Comparison of ENCODE assay signal across 14 mouse cellular contexts in the genomic region with DNA sequence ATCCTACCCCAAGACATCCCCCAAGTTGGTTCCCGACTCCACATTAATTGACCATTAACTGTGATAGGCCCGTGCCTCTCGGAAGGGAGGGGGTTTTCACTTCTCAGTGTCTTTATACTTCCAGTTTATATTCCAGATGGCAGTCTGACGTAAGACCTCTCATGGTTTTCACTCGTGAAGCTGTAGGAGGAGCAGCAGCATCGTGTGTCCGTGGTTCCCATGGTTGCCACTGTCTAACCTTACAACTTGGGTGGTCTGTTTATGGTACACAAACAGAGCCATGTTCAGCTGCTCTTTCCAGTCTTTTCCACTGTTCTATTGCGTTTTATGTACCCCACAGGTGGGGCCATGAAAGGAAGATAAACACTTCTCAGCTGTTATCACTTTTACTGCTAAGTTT. TPM values are rescaled to one million over a fixed set of nuclear protein-coding genes. Genes with fewer than 3 reads are reported as not detected.
DNase-seq lines count a peak whose midpoint lies in the region; ATAC-seq lines count a peak whose summit lies in the region.
"Had no signal": no experiment of that assay in that cellular context is flagged by ENCODE, and none has a peak within 500 bp of the region (broad histone marks: within the 10 kb centered on the region; RNA-seq: fewer than 3 reads in every experiment).

No protein-coding gene starts in this region.

- H3K27me3 ChIP-seq in kidney, embryonic 16.5 days (ENCODE audit: insufficient read depth, low read length): no peaks in the 10 kb centered on the region; the same call in 1 of the 2 replicates
- H3K27me3 ChIP-seq in neural tube, embryonic 12.5 days (replicated peaks): no peaks in the 10 kb centered on the region
- no peaks in the 10 kb centered on the region for H3K27me3 ChIP-seq in neural tube, embryonic 15.5 days (replicated peaks)

- no peaks in the 10 kb centered on the region for H3K36me3 ChIP-seq in kidney, embryonic 16.5 days (ENCODE audit: insufficient read depth, low read length)
- no peaks in the 10 kb centered on the region for H3K36me3 ChIP-seq in neural tube, embryonic 12.5 days
- no peaks in the 10 kb centered on the region for H3K36me3 ChIP-seq in neural tube, embryonic 15.5 days

- no peak overlapping the region for H3K4me3 ChIP-seq in kidney, embryonic 16.5 days (ENCODE audit: low read length)
- H3K4me3 ChIP-seq in neural tube, embryonic 12.5 days: no peak overlapping the region
- no peak overlapping the region for H3K4me3 ChIP-seq in neural tube, embryonic 15.5 days (replicated peaks)
- H3K4me3 ChIP-seq: erythroblast, embryonic 14.5 days had no signal

- H3K4me2 ChIP-seq in kidney, embryonic 16.5 days (replicated peaks; ENCODE audit: low read depth, low read length): no peak overlapping the region
- H3K4me2 ChIP-seq in neural tube, embryonic 12.5 days (replicated peaks): no peak overlapping the region
- H3K4me2 ChIP-seq in neural tube, embryonic 15.5 days: no peak overlapping the region

- no peak overlapping the region for H3K27ac ChIP-seq in kidney, embryonic 16.5 days (ENCODE audit: low read length)
- H3K27ac ChIP-seq in neural tube, embryonic 12.5 days: no peak overlapping the region
- H3K27ac ChIP-seq in neural tube, embryonic 15.5 days (replicated peaks): no peak overlapping the region

- H3K9ac ChIP-seq in kidney, embryonic 16.5 days (replicated peaks; ENCODE audit: low read length): no peak overlapping the region
- H3K9ac ChIP-seq in neural tube, embryonic 12.5 days: no peak overlapping the region
- H3K9ac ChIP-seq in neural tube, embryonic 15.5 days (replicated peaks): no peak overlapping the region

- H3K9me3 ChIP-seq in kidney, embryonic 16.5 days (ENCODE audit: low read length): no peaks in the 10 kb centered on the region
- H3K9me3 ChIP-seq in neural tube, embryonic 12.5 days: no peaks in the 10 kb centered on the region
- H3K9me3 ChIP-seq in neural tube, embryonic 15.5 days (replicated peaks): no peaks in the 10 kb centered on the region

- WGBS in kidney, embryonic 16.5 days: 28% methylated on average over 8 of the region's 8 CpGs
- 28% methylated on average over 8 of the region's 8 CpGs for WGBS in neural tube, embryonic 12.5 days
- 33% methylated on average over 8 of the region's 8 CpGs for WGBS in neural tube, embryonic 15.5 days

- 0 out of 2 replicates have a peak, but pooled peaks cover 12% of the 10 kb centered on the region for H3K4me1 ChIP-seq in kidney, embryonic 16.5 days (ENCODE audit: insufficient read depth, low read length)
- H3K4me1 ChIP-seq in neural tube, embryonic 12.5 days: peaks cover 15% of the 10 kb centered on the region
- H3K4me1 ChIP-seq in neural tube, embryonic 15.5 days: peaks cover 18% of the 10 kb centered on the region

- DNase-seq in embryo, embryonic 10 days (ENCODE audit: low spot score): peak; percentile 62
- DNase-seq in embryo, embryonic 9.5 days (ENCODE audit: extremely low spot score): no peak
- DNase-seq in kidney, postnatal 10 days: no peak
- DNase-seq in retina, postnatal 1 day: peak; percentile 79
- no peak for DNase-seq in cerebellum, postnatal 10 days
- DNase-seq: adrenal gland, postnatal 14 days; cerebellum, postnatal 36 days; gastrocnemius, postnatal 10 days; kidney, adult 9 months; thymus, adult 18-20 months had no signal

- ATAC-seq in kidney, embryonic 16.5 days (ENCODE audit: low FRiP score, low TSS enrichment): peak; percentile 56; the same call in 1 of the 2 replicates
- peak; percentile 61; the same call in 1 of the 2 replicates for ATAC-seq in neural tube, embryonic 12.5 days (ENCODE audit: low FRiP score, low read depth)
- ATAC-seq in neural tube, embryonic 15.5 days (ENCODE audit: low FRiP score): no peak

RNA-seq across cellular contexts. Expression of a gene that starts 33.5 kb away (rescaled TPM):
- polyA plus RNA-seq in kidney, embryonic 16.5 days (2015; fragmentation: Nextera tagmentation; extraction: Ambion mirVana): 0.96 and 1.1 TPM in 2 replicates
- 0.56 and 0.57 TPM in 2 replicates for polyA plus RNA-seq in neural tube, embryonic 12.5 days (2016; fragmentation: Nextera tagmentation; extraction: Ambion mirVana)
- 0.87 and 0.89 TPM in 2 replicates for polyA plus RNA-seq in neural tube, embryonic 15.5 days (2015; fragmentation: Nextera tagmentation; extraction: Ambion mirVana)
- polyA plus RNA-seq: erythroblast, embryonic 14.5 days had no signal

Comparison
In these comparisons a context has a peak if more than half of its experiments do, and no peak if none do; other contexts are left out.
1. DNase-seq: peak in embryo, embryonic 10 days (single experiment) and retina, postnatal 1 day (single experiment); none in embryo, embryonic 9.5 days (single experiment), kidney, postnatal 10 days (single experiment) and cerebellum, postnatal 10 days (0 of 2).